Mouse (Mus musculus): Measurements from ENCODE around the gene Vwa5b2.

DNA sequence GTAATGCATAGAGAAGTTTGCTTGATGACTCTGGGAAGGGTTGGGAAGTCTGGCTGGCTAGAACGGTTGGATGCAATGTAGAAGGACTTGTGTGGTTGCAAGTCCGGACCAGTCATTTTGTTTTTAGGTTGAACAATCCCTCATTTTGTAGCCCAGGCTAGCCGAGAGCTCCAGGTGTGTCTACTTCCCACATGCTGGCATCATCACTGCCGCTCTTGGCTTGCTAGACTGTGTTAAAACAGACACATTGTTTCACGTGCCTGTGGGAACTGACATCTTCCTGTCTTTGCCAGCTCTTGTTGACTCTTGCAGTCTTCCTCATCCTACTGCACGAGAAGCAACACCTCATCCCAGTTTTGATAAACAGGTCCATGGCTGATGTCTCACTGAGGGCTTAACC, 34.3 kb upstream of the Vwa5b2 start:
- TF ChIP-seq CTCF (IDR thresholded peaks at IDR 0.05; ENCODE audit: low read depth) (no peak), EP300 (IDR thresholded peaks at IDR 0.05; ENCODE audit: low read depth) (no peak)

Measured in liver, embryonic 14.5 days (tissue).